Mouse (Mus musculus): ENCODE data around the gene Hist1h2bg.

GRCm38 (mm10) chr13:23585029-23585441, 13.8 kb downstream of the Hist1h2bg start:
- TF ChIP-seq CTCF (IDR thresholded peaks at IDR 0.05; ENCODE audit: insufficient read depth, low read depth, low read length): no peak
- TF ChIP-seq POLR2A (IDR thresholded peaks at IDR 0.05; ENCODE audit: insufficient read depth, low read depth, low read length): no peak

Measured in olfactory bulb, adult 2 months (tissue).